Mouse (Mus musculus): Measurements from ENCODE around the gene Tm7sf3. TPM values are rescaled to one million over a fixed set of nuclear protein-coding genes. Genes with fewer than 3 reads are reported as not detected.
"Not testable (repeated sequence)": the region's sequence is repeated elsewhere in the genome, so short reads cannot be mapped to it uniquely, and the experiment has no call there.

Gene Tm7sf3
- total and polyA plus RNA-seq, 2 experiments: 21.8 to 48.5 TPM

- DNase-seq (ENCODE audit: extremely low read depth, low read depth, low spot score): no peak
- Histone ChIP-seq H3K4me1 (ENCODE audit: control insufficient read depth, insufficient read depth, low read length) (peaks cover 4% of the 10 kb centered on the region; the same call in 1 of the 2 replicates), H3K4me3 (ENCODE audit: insufficient read depth, low read depth, low read length) (no peak overlapping the region), H3K79me2 (ENCODE audit: control insufficient read depth, insufficient read depth, low read length) (no peaks in the 10 kb centered on the region; the same call in 1 of the 2 replicates), H3K27me3 (ENCODE audit: control insufficient read depth, insufficient read depth, low read length) (no peaks in the 10 kb centered on the region), H3K27ac (replicated peaks; ENCODE audit: insufficient read depth, low read depth, low read length) (no peak overlapping the region), H3K36me3 (ENCODE audit: control insufficient read depth, insufficient read depth, low read length) (peaks cover 19% of the 10 kb centered on the region), H3K9ac (ENCODE audit: low read depth, low read length) (no peak overlapping the region)
- TF ChIP-seq POLR2A (IDR thresholded peaks at IDR 0.05; ENCODE audit: extremely low read depth, insufficient read depth, low read length): no peak
- TF ChIP-seq CTCF (IDR thresholded peaks at IDR 0.05; ENCODE audit: low read depth, low read length): no peak
Measured at GRCm38 (mm10) chr6:146572073-146572472, 70.6 kb downstream of the Tm7sf3 start.

DNA sequence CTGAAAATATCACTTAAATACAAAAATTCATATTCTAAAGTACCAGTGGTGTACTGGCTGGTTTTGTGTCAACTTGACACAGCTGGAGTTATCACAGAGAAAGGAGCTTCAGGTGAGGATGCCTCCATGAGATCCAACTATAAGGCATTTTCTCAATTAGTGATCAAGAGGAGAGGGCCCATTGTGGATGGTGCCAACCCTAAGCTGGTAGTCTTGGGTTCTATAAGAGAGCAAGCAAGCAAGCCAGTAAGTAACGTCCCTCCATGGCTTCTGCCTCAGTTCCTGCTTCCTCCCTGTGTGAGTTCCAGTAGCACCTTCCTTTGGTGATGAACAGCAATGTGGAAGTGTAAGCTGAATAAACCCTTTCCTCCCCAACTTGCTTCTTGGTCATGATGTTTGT, 80.2 kb downstream of the Tm7sf3 start:
- H3K9ac ChIP-seq (ENCODE audit: low read depth, low read length); H3K4me1 ChIP-seq (ENCODE audit: control insufficient read depth, insufficient read depth, low read length); H3K4me3 ChIP-seq (ENCODE audit: insufficient read depth, low read depth, low read length); H3K79me2 ChIP-seq (ENCODE audit: control insufficient read depth, insufficient read depth, low read length); DNase-seq (ENCODE audit: extremely low read depth, low read depth, low spot score); H3K27ac ChIP-seq (replicated peaks; ENCODE audit: insufficient read depth, low read depth, low read length); H3K27me3 ChIP-seq (ENCODE audit: control insufficient read depth, insufficient read depth, low read length): not testable (repeated sequence)
- H3K36me3 ChIP-seq (ENCODE audit: control insufficient read depth, insufficient read depth, low read length): peaks cover 47% of the 10 kb centered on the region
- WGBS: 100% methylated on average over 1 of the region's 1 CpGs

Other genes starting within 250 kb of the Tm7sf3 start
- gene Itpr2, start 140.6 kb downstream of the Tm7sf3 start, total RNA-seq (2014; rRNA removed): 22.9 and 27.0 TPM in 2 replicates
- 6.6 and 9.5 TPM in 2 replicates for gene Itpr2, start 140.6 kb downstream of the Tm7sf3 start, polyA plus RNA-seq (2012; rRNA removed)
- gene Fgfr1op2, start 65.6 kb downstream of the Tm7sf3 start, total RNA-seq (2014; rRNA removed): 38.3 and 46.0 TPM in 2 replicates
- 30.9 and 33.5 TPM in 2 replicates for gene Fgfr1op2, start 65.6 kb downstream of the Tm7sf3 start, polyA plus RNA-seq (2012; rRNA removed)
- gene Ints13, start 65.0 kb downstream of the Tm7sf3 start, total RNA-seq (2014; rRNA removed): 23.0 and 26.2 TPM in 2 replicates
- gene Ints13, start 65.0 kb downstream of the Tm7sf3 start, polyA plus RNA-seq (2012; rRNA removed): 5.6 TPM in 2 replicates
- 42.9 and 56.4 TPM in 2 replicates for gene Med21, start 277 bp downstream of the Tm7sf3 start, total RNA-seq (2014; rRNA removed)
- gene Med21, start 277 bp downstream of the Tm7sf3 start, polyA plus RNA-seq (2012; rRNA removed): 20.9 and 35.0 TPM in 2 replicates
- gene Stk38l, start 82.2 kb upstream of the Tm7sf3 start, total RNA-seq (2014; rRNA removed): 8.3 and 10.4 TPM in 2 replicates
- 2.4 and 3.5 TPM in 2 replicates for gene Stk38l, start 82.2 kb upstream of the Tm7sf3 start, polyA plus RNA-seq (2012; rRNA removed)
- 0.40 and 6.1 TPM in 2 replicates for gene Arntl2, start 153.2 kb upstream of the Tm7sf3 start, total RNA-seq (2014; rRNA removed)
- 1.6 and 2.4 TPM in 2 replicates for gene Arntl2, start 153.2 kb upstream of the Tm7sf3 start, polyA plus RNA-seq (2012; rRNA removed)
- gene Smco2, start 207.3 kb upstream of the Tm7sf3 start, total RNA-seq (2014; rRNA removed): not detected in 2 replicates
- 0.06 TPM in 1 of 2 replicates, not detected in the other for gene Smco2, start 207.3 kb upstream of the Tm7sf3 start, polyA plus RNA-seq (2012; rRNA removed)
- gene Ppfibp1, start 245.7 kb upstream of the Tm7sf3 start, total RNA-seq (2014; rRNA removed): 20.8 and 24.1 TPM in 2 replicates
- 6.7 and 6.9 TPM in 2 replicates for gene Ppfibp1, start 245.7 kb upstream of the Tm7sf3 start, polyA plus RNA-seq (2012; rRNA removed)

Measured in liver, adult 2 months (tissue).